Mouse (Mus musculus) frontal cortex, postnatal 10 days (tissue): Measurements from ENCODE around the gene Sgf29.
A peak's percentile ranks its signal among the peaks of the same experiment; 100 is the strongest.

Source experiments
- DNase-seq, 2 experiments: peaks; one replicate each; pipeline ENCODE4 v3.0.0; 2022; ENCODE audit warnings: low spot score in 2 of 2, mixed read lengths in 1 of 2

Gene Sgf29

DNA sequence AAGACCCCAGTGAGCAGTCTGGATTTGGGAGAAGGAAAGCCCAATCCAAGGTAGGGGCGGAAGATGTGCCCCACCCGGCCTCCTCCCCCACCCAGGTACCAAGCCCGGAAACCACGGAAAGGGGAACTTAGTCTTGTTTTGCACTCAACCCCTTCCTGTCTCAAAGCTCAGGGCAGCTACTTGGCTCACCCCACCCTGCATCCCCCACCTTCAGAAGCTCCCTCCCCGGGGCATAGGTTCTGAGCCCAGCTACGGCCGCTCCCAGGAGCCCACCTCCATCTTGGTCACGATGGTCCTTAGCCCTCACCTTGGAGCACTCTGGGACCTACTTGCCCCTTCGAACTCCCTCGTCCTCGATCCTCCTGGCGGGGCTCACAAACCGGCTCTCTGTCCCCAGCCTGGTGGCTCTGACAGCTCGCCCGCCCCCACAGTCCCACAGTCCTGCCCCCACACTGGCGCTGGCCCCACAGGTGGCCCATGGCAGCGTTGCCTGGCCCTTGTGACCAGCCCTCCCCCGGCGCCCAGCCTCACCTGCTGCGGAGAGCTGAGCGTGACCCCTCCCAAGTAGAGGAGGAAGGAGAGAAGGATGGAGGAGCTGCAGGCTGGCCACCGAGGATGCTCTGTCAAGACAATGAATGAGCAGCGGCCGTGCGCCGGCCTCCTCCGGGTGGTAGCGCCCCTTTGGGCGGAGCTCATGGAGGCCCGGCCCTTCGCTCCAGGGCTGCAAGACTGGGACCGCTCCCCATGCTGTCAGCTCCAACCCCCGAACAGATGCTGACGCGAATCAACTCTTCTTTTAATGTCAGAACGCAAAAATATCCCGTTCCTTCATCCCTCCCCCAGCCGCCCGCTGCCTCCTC, 55.2 kb downstream of the Sgf29 start:
- DNase-seq, result peak; percentile 88 to 89

DNA sequence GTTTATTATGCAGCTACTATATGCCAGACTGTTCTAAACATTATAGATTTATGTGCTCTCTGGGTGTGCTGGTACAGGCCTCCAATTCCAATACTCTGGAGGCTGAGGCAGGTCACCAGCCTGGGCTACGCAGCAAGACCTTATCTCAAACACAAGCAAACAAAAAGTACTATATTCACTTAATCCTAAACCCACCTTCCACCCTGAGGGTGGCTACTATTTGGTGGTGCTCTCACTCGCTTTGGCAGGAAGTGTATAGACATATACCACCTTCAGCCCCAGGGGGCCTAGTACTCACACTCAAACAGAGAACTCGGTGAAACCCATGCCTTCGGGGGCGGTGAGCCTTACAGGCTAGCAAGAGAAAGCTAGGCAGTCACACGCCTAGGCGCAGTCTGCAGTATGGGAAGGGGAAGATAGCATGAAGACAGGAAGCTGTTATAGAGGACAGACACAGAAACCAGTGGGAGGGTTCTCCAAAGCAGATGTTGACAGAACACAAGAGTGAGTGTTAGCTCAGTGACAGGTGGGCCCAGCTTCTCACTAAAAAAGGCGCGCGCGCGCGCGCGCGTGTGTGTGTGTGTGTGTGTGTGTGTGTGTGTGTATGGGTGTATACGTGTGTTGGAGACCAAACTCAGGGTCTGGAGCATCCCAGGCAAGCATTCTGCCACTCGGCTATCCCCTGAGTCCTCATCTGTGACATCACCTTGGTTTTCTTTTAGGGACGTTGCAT, 58.5 kb downstream of the Sgf29 start, which contains the start of gene Coro1a:
TSS of gene Coro1a (minus strand) at position 346 of the 733 bp plus-strand sequence.
- DNase-seq, result no peak

DNA sequence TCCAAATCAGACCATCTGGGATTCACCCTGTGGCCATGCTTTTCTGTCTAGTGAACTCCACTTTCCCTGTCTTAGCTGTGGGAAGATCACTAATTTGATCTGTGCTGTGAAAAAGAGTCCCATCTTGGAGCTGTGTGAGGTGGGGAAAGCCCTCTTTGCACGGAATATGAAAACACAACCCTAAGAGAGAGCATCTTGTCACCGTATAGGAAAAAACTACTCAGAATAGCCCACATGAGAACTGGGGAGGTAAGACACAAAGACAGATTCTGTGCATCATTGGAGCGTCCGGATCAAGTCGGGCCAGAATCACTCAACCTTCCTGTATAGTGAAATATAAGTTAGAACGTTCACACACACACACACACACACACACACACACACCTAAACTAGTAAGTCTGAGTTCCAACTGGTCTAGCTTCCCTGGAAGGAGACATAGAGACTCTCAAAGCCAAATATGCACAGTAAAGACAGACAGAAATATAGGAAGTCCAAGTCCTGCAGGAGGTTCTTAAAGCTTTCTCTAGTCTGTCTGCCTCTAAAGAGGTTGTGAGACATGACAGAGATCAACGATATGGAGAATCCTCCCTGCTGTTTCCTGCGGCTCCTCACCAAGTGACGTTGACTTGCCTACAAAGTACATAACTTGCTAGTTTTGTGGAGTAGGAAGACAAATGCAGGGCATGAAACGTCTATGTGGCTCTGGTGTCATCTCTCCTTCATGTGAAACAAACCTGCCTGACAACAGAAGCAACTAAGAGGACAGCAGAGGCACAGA, 59.3 kb downstream of the Sgf29 start:
- DNase-seq, result no peak

DNA sequence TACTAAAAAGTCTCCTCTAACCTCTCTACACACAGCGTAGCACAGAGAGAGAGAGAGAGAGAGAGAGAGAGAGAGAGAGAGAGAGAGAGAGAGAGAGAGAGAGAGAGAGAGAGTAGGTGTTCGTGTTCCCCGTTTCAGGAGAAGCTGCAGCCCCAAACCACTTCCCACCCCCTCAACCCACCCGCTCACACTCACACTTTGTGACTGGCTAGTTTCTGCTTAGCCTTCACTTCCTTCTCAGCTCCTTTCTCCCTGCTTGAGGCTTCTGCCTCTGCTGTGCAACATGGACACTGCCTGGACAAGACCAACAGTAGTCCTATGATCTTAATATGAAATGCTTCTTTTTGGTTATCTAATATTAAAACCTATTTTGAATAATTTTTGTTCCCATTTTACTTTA, 61.2 kb downstream of the Sgf29 start:
- DNase-seq, result no peak

DNA sequence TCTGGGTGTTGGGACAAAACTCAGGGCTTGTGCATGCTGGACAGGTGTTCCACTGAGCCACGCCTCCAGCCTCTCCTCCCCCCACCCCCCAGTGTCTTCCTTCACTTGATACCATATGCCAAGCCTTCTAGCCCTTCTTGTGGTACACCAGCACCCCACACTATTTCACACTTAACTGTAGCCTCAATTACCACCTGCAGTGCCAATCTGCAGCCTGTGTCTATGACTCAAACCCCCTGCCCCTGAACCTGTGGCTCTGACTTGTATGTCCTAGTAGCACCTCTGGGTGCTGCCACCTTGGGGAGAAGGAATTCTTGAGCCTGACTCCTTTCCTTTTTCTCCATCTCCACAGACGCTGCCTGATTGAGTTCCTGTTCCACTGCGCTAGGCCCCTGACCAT, 62.8 kb downstream of the Sgf29 start:
- DNase-seq, result no peak

DNA sequence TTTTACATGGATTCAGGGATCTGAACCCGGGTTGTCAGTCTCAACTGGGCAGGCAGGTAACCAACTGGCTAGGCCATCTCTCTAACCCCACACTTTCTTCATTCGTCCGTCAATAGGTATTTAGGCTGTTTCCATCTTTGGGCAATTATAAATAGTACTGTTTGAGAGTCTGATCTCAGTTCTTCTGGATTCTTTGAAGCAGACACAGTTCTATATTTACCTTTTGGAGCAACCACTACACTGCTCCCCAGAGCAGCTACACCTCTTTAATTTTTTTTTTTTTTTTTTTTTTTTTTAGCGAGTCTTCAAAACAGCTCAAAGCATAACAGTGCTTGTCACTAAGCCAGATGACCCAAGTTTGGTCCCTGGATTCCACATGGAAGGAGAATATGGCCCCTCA, 66.6 kb downstream of the Sgf29 start:
- no peak for DNase-seq

DNA sequence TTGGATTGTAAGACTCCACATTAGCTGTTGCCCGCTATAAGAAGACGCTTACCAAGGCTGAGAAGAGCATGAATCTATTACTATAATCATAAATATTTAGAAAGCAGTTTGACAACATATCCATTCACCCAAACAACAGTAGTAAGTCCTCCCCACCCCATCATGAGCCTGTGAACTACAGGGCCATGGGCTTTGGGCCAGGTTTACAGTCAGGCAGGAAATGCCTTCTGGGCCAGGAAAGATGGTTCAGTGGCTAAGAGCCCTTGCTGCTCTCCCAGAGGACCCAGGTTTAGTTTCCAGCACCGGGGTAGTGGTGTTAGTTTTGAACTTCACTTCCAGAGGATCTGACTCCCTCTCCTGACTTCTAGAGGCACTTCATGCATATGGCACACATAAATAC, 68.5 kb downstream of the Sgf29 start:
- no peak for DNase-seq

DNA sequence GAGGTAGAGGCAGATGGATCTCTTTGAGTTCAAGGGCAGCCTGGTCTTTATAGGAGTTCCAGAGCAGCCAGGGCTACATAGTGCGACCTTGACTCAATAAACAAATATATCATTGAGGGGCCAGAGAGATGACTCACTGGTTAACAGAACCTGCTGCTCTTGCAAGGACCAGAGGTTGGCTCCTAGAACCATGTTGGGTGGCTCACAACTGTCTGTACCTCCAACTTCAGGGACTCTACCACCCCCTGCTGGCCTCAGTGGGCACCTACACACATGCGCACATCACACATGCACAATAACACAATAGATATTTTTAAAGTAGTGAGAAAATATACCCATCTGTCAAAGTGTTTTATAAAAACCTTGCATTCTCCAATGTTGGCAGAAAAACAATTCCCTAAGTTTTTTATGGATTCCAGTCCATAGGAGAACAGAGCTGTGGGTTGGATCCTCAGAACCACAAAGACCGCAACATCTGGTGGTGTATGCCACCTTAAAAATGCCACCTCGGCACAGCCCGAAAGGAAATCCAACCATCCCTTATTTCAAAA, 69.8 kb downstream of the Sgf29 start:
- no peak for DNase-seq

DNA sequence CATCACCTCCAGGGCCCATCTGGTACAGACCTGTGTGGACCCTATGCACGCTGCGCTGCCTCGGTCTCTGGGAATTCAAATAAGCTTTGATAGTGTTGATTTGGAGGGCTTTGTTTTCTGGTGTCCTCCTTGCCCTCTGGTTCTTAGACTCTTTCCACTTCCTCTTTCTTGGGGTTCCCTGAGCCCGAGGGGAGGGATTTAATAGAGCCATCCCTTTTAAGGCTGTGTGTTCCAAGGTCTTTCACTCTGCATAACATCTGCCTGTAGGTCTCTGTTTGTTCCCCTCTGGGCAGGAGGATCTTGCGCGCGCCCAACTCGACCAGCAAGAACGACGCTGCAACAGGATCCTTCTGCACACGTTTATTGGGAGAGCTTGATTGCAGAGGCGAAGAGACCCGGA, 72.5 kb downstream of the Sgf29 start:
- no peak for DNase-seq
